Mouse (Mus musculus) retina, embryonic 14.5 days (tissue): ENCODE data around the gene Mmachc.
"Not testable (repeated sequence)": the region's sequence is repeated elsewhere in the genome, so short reads cannot be mapped to it uniquely, and the experiment has no call there.

ENCODE experiments used
- DNase-seq: peaks from one replicate; pipeline ENCODE4 v3.0.0-alpha.2; 2015; ENCODE audit warnings: low spot score

Mmachc gene

DNA sequence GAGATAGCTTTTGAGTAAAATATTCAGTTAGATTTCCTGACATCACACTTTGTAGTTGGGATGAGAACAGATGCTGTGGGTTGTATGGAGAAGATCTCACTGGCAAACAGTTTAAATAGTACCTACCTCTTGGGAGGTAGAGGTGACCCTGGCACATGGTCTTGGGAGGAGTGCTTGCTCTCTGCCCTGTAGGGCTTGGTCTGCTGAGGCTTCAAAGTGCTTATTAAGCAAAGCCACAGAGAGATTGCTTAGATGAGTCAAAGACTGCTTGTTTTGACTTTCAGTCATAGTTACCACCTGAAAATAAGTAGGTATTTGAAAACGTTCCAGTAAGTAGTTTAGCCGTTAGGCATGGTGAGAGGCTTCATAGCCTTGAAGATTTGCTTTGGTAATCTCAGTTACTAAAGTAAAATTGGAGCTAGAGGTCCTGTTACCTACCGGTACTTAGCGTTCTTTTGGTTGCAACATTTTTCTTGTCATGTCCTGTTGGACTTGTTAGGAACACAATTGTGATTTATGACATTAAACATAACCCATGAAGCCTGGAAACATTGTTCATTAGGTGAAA lies 18.8 kb downstream of the Mmachc start:
- DNase-seq, result no peak

- no peak for DNase-seq
Observed at GRCm38 (mm10) chr4:116687041-116687440, 21.2 kb downstream of the Mmachc start.

- DNase-seq, result peak; percentile 96
Observed at GRCm38 (mm10) chr4:116685402-116686061, 22.7 kb downstream of the Mmachc start, which contains the start of gene Prdx1. Prdx1 (plus strand) TSS chr4:116685544.

GRCm38 (mm10) chr4:116684665-116685064 lies 23.5 kb downstream of the Mmachc start:
- DNase-seq, result no peak

DNA sequence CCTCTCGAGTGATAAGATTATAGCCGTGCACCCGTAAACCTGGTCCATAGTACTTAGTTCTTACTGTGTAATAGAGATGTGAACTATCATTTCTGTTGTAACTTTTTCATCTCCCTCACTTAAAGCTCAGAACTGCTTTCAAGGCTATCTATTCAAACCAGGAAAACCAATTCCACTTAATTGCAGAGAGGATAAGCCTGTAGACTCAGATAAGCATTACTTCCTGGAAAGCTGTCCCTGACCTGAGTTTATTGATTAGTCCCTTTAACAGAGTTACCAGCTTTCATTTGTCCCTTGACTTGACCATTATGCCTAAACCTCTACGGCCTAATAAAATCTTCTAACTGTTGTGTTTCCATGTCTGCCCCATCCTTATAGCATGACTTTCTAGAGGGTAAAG lies 24.2 kb downstream of the Mmachc start:
- DNase-seq, result no peak

DNA sequence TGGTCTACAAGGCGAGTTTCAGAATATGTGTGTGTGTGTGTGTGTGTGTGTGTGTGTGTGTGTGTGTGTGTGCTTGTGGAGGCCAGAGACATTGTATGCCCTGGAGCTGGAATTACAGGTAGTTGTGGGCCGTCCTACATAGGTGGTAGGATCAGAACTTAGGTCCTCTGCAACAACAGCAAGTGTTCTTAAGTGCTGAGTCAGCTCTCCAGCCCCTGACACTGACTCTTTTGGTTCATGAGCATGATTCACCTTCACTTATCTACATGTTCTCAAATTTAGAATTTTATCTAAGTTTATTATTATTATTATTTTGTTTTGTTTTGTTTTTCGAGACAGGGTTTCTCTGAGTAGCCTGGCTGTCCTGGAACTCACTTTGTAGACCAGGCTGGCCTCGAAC lies 27.7 kb downstream of the Mmachc start:
- not testable (repeated sequence) for DNase-seq

DNA sequence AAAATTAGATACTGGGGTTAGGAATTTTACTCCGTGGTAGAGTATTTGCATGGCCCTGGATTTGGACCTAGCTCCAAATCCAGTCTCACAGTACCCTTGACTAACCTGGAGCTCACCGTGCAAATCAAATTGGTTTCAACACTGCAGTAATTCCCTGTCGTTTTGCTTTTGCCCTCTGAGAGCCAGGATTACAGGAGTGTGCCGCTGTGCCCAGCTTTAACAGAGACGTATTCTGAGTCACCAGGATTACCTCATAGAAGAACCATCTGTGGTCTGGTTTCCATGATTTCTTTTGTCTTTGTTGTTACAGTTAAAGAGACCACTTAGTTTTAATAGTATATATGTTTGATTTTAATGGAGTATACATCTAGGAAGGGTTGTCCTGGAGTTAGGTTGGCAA lies 29.1 kb downstream of the Mmachc start:
- no peak for DNase-seq

GRCm38 (mm10) chr4:116677808-116678207 lies 30.4 kb downstream of the Mmachc start:
- DNase-seq, result no peak

DNA sequence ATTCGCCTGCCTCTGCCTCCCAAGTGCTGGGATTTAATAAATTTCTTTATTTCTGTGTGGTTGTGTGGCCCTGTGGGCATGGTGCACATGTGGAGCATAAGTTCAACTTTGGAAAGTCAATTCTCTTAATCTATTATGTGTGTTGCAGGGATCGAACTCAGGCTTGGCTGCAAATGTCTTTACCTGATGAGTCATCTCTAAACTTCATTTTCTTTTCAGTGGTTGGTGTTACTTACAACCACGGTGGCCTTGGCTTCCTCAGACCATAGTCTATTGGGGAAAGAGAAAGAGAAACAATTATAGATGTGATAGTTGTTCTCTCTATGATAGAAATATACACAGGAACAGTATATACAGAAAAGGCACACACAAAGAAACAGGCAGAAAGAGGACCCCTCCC lies 32.2 kb downstream of the Mmachc start:
- no peak for DNase-seq

- not testable (repeated sequence) for DNase-seq
Observed at GRCm38 (mm10) chr4:116674761-116675160, 33.4 kb downstream of the Mmachc start.

- no peak for DNase-seq
Observed at GRCm38 (mm10) chr4:116672785-116673184, 35.4 kb downstream of the Mmachc start.

GRCm38 (mm10) chr4:116669291-116669690 lies 38.9 kb downstream of the Mmachc start:
- peak; percentile 37 for DNase-seq

DNA sequence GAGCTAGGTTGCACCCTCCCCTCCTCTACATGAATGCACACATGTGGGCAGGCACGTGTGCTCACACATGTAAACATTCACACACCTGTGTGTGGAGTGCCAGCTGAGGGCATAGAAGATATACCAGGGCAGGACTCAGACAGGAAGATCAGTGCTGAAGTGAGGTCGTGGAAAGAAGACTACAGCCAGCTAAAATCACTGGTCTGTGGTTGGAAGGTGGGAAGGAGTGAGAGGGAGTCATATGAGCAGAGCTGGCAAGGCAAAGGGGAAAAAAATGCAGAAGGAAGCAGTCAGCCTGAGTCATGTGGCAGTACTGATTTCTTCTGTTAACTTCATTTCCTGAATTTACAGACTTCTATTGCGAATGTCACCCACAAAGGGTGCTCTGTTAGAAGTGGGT lies 40.1 kb downstream of the Mmachc start:
- DNase-seq, result no peak

DNA sequence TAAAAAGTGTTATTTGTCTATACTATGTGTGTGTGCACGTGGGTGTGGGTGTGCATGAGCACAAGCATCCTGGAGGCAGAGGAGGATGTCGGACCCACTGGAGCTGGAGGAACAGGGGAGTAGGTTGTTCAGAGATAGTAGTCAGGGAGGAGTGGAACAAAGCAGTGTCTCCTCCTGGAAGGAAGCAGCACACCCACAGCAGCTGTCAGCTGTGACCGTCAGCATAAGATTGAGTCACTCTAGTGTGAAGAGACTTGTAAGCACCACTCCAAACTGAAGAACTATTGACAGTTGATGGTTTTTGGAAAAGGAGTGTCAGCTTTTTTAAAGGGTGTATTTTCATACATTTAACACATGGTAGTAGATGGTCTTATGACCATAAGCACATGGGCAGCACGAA lies 41.6 kb downstream of the Mmachc start:
- DNase-seq, result no peak

GRCm38 (mm10) chr4:116661998-116662397 lies 46.2 kb downstream of the Mmachc start:
- no peak for DNase-seq

DNA sequence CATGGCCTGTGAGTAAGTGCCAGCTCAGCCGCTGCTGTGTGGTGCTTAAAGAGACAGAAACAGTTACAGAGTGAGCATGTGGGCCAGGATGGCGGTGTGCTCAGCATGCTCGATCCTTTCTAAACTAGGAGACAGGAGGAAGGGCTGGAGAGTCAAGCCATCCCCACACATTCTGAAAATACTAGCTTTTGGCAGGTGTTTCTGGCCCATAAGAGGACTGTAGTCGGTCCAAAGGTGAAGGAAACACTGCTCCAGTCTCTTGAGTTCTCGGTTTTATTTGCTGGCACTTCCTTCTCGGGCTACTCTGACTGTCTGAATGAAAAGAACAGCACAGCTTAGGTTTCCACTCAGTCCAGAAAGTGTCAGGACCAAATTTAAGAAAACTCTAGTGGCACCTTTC lies 47.4 kb downstream of the Mmachc start:
- DNase-seq, result no peak

DNA sequence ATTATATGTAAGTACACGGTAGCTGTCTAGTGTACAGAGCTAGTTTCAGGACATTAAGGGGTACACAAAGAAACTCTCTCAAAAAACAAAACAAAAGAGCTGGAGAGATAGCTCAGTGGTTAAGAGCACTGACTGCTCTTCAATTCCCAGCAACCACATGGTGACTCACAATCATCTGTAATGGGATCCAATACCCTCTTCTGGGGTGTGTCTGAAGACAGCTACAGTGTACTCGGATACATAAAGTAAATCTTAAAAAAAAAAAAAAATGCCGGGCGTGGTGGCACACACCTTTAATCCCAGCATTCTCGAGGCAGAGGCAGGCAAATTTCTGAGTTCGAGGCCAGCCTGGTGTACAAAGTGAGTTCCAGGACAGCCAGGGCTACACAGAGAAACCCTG lies 48.3 kb downstream of the Mmachc start:
- DNase-seq, result not testable (repeated sequence)

DNA sequence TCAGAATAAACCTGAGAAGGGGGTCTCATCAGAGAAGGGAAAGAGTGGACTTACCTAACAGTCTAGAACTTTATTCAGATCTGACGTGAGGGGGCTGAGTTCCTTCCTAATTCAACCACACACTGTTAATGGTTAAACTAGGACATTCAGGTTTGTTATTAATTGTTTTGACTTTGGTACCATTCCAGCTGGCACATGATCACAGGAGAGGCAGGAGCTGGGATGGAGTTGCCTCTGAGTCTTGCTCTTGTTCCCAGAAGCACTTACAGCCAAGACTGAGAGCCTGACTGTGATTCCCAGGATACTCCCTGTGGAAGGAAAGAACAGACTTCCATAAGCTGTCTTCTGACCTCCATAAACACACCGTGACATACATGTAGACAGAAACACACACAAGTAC lies 48.7 kb downstream of the Mmachc start:
- no peak for DNase-seq

GRCm38 (mm10) chr4:116657971-116658370 lies 50.2 kb downstream of the Mmachc start:
- DNase-seq, result no peak

GRCm38 (mm10) chr4:116655658-116656057 lies 52.5 kb downstream of the Mmachc start:
- no peak for DNase-seq

GRCm38 (mm10) chr4:116655100-116655499 lies 53.1 kb downstream of the Mmachc start:
- no peak for DNase-seq

- no peak for DNase-seq
Observed at GRCm38 (mm10) chr4:116653228-116653627, 55.0 kb downstream of the Mmachc start.
